Comparison of ENCODE assay signal across 9 mouse cellular contexts in genomic region chr9:51180621-51181020, GRCm38 (mm10). TPM values are rescaled to one million over a fixed set of nuclear protein-coding genes. Genes with fewer than 3 reads are reported as not detected.
DNase-seq lines count a peak whose midpoint lies in the region; ATAC-seq lines count a peak whose summit lies in the region.
"Had no signal": no experiment of that assay in that cellular context is flagged by ENCODE, and none has a peak within 500 bp of the region (broad histone marks: within the 10 kb centered on the region; RNA-seq: fewer than 3 reads in every experiment).

No protein-coding gene starts in this region.

- peak; percentile 89 for ATAC-seq in cerebellum, adult (ENCODE audit: insufficient number of reproducible peaks, low FRiP score, low TSS enrichment)
- peak; percentile 48 for ATAC-seq in inflammation-experienced regulatory T-cells, adult 6 months

- DNase-seq in adrenal gland, postnatal 10 days = peak; percentile 8
- DNase-seq in adrenal gland, adult 8-10 months = no peak
- peak; percentile 57 for DNase-seq in lung, postnatal 14 days
- DNase-seq in MN1 (ENCODE audit: low spot score) = no peak
- DNase-seq in spleen, postnatal 14 days (ENCODE audit: low spot score in 2 of 2) = no peak
- DNase-seq in embryo, embryonic 10 days (ENCODE audit: low spot score) = no peak

RNA-seq across cellular contexts. Expression of gene Gm32742, which starts 15.3 kb away (rescaled TPM):
- total RNA-seq in adrenal gland, postnatal 10 days (2021) = not detected
- total RNA-seq in adrenal gland, adult 8-10 months (2022) = not detected
- not detected for polyA plus RNA-seq in inflammation-experienced regulatory T-cells, adult 6 months (2017; shearing (Covaris generic))
- total RNA-seq: heart, postnatal 36 days had no signal

RNA-seq across cellular contexts. Expression of gene Pou2af1, which starts 32.9 kb away (rescaled TPM):
- total RNA-seq in adrenal gland, postnatal 10 days (2021) = 1 to 10 TPM; 1.8 to 3.0 TPM
- under 1 TPM; 0.35 to 0.71 (median 0.52) TPM for total RNA-seq in adrenal gland, adult 8-10 months (2022)
- polyA plus RNA-seq in inflammation-experienced regulatory T-cells, adult 6 months (2017; shearing (Covaris generic)) = 10 to 100 TPM in 2 of 3 experiments, 1 to 10 TPM in 1; 3.4 to 20.1 (median 11.6) TPM

Comparison
In these comparisons a context has a peak if more than half of its experiments do, and no peak if none do; other contexts are left out.
1. DNase-seq: peak in adrenal gland, postnatal 10 days (single experiment) and lung, postnatal 14 days (single experiment); none in adrenal gland, adult 8-10 months (single experiment), MN1 (single experiment), spleen, postnatal 14 days (0 of 2) and embryo, embryonic 10 days (single experiment).